Mouse (Mus musculus) heart, embryonic 12.5 days (tissue): ENCODE results near the gene Jaml. TPM values are rescaled to one million over a fixed set of nuclear protein-coding genes. Genes with fewer than 3 reads are reported as not detected.

Experiments
- ATAC-seq: fragments of 200-750 bp; cut with Nextera tagmentation; 2 replicates; pipeline ENCODE4 v1.8.0; 2017; ENCODE audit warnings: moderate TSS enrichment, moderate library complexity; ENCODE audit not compliant: insufficient number of reproducible peaks, low FRiP score
- H3K27ac ChIP-seq: fragments of 300-500 bp; sonication (generic); 2 replicates; pipeline ENCODE4 v1.5.1; 2016; ENCODE audit warnings: mild to moderate bottlenecking, moderate library complexity; ENCODE audit not compliant: poor library complexity, severe bottlenecking
- H3K27me3 ChIP-seq: fragments of 300-500 bp; sonication (generic); replicated peaks from 2 replicates; pipeline ENCODE4 v1.6.1; 2016; ENCODE audit warnings: mild to moderate bottlenecking, moderate library complexity
- H3K36me3 ChIP-seq: fragments of 300-500 bp; sonication (generic); 2 replicates; pipeline ENCODE4 v1.6.1; 2016; ENCODE audit warnings: mild to moderate bottlenecking, moderate library complexity
- H3K4me1 ChIP-seq: fragments of 300-500 bp; sonication (generic); replicated peaks from 2 replicates; pipeline ENCODE4 v1.6.1; 2016; ENCODE audit warnings: mild to moderate bottlenecking
- H3K4me2 ChIP-seq: fragments of 300-500 bp; sonication (generic); 2 replicates; pipeline ENCODE4 v1.6.1; 2016; ENCODE audit warnings: mild to moderate bottlenecking, moderate library complexity
- H3K4me3 ChIP-seq: fragments of 300-500 bp; sonication (generic); 2 replicates; pipeline ENCODE4 v1.5.1; 2016; ENCODE audit warnings: mild to moderate bottlenecking
- H3K9ac ChIP-seq: fragments of 300-500 bp; sonication (generic); 2 replicates; pipeline ENCODE4 v1.6.1; 2016; ENCODE audit warnings: mild to moderate bottlenecking, moderate library complexity
- H3K9me3 ChIP-seq: fragments of 300-500 bp; sonication (generic); replicated peaks from 2 replicates; pipeline ENCODE4 v1.6.1; 2016; ENCODE audit warnings: mild to moderate bottlenecking, moderate library complexity
- WGBS: fragments of 180-500 bp; shearing (Covaris S2); methylation state at CpG from one replicate; pipeline ENCODE4 v1.1.7; 2016; 5-methylcytosine and 5-hydroxymethylcytosine counted together
- polyA plus RNA-seq: library from polyadenylated mRNA; unstranded; fragments of >200 nt; fragmentation: Nextera tagmentation; extraction: Ambion mirVana; gene quantifications from 2 replicates; pipeline ENCODE4 v1.2.1, GENCODE M21; 2016

Gene Jaml
- polyA plus RNA-seq, 1 experiment from 2014 or later, result 0.51 TPM

DNA sequence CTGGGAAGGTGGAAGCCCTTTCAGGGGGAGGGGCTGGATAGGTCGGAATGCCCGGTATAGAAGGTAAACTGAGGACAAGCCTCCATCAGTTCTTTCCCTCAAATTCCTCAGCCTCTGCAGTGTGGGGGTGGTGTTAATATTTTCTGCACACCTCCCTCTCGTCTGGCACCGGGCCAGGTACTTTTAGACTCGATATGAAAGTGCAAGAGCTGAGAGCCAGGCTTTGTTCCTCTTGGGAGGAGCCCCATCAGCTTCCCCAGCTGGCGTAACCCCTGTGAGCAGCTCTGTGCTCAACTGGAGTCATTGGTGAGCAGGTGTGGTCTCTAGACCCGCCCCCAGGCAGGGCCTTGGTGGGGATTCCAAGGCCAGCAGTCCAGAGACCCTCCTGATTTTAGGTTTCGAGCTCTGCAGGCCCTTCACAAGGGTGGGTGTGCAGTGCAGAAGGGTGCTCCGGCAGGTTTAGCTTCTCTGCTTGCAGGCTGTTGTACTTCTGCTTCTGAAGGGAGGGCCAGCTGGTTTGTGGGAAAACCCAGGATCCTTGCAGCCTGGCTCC lies 43.3 kb downstream of the Jaml start:
- no peak overlapping the region for H3K27ac ChIP-seq
- peak overlapping the region; percentile 28; the same call in 1 of the 2 replicates for H3K9ac ChIP-seq
- H3K36me3 ChIP-seq, result no peaks in the 10 kb centered on the region
- H3K27me3 ChIP-seq, result peaks cover 23% of the 10 kb centered on the region
- peak; percentile 30 for ATAC-seq
- H3K4me1 ChIP-seq, result peaks cover 13% of the 10 kb centered on the region
- peak overlapping the region; percentile 67 for H3K4me2 ChIP-seq
- 23% methylated on average over 9 of the region's 9 CpGs for WGBS
- H3K4me3 ChIP-seq, result peak overlapping the region; percentile 33
- H3K9me3 ChIP-seq, result no peaks in the 10 kb centered on the region

DNA sequence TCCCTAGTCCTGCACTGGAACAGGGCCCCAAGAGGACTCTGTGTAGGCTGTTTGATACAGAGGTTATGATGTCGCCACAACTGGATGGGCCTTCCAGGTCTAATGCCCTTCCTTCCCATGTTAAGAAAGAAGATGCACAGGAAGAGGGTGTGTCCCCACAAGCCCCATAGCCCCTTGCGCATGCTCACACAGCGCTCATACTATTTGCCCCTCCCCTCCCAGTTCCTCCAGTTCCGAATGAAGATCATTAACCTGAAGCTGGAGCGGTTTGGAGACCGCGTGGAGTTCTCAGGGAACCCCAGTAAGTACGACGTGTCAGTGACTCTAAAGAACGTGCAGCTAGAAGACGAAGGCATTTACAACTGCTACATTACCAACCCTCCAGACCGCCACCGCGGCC lies 46.2 kb downstream of the Jaml start:
- H3K9me3 ChIP-seq, result no peaks in the 10 kb centered on the region
- H3K36me3 ChIP-seq, result no peaks in the 10 kb centered on the region
- WGBS, result 84% methylated on average over 14 of the region's 14 CpGs
- ATAC-seq, result no peak
- H3K27ac ChIP-seq, result no peak overlapping the region
- H3K27me3 ChIP-seq, result peaks cover 30% of the 10 kb centered on the region
- no peak overlapping the region for H3K4me2 ChIP-seq
- no peak overlapping the region for H3K4me3 ChIP-seq
- H3K4me1 ChIP-seq, result peaks cover 9% of the 10 kb centered on the region
- H3K9ac ChIP-seq, result no peak overlapping the region

GRCm38 (mm10) chr9:45126941-45127340 lies 48.0 kb downstream of the Jaml start:
- Histone ChIP-seq H3K27ac (no peak overlapping the region), H3K4me1 (peaks cover 8% of the 10 kb centered on the region), H3K4me3 (no peak overlapping the region), H3K36me3 (no peaks in the 10 kb centered on the region), H3K9me3 (no peaks in the 10 kb centered on the region), H3K9ac (no peak overlapping the region), H3K4me2 (no peak overlapping the region), H3K27me3 (peaks cover 33% of the 10 kb centered on the region)
- 43% methylated on average over 7 of the region's 7 CpGs for WGBS
- ATAC-seq, result no peak

DNA sequence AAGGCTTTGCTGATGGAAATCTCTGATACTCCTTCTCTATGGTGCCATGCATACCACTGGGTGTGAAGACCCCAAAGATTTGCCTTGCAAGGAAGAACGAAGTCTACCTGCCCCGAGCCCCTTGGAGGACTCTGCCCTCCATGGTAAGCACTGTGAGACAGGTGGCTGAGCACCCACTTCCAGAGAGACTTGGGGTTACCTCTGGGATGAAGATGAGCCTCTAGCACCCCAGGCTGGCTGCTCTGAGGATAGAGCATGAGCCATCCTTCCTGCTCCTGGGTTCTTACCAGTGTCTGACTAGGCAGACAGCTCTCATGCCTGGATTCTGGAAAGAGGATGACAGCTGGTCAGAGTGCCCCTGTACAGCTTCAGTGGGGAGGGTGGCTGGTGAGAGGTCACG lies 51.1 kb downstream of the Jaml start:
- Histone ChIP-seq H3K4me1 (no peaks in the 10 kb centered on the region), H3K27me3 (peaks cover 45% of the 10 kb centered on the region), H3K4me2 (no peak overlapping the region), H3K36me3 (no peaks in the 10 kb centered on the region), H3K9ac (no peak overlapping the region), H3K4me3 (no peak overlapping the region), H3K9me3 (no peaks in the 10 kb centered on the region), H3K27ac (no peak overlapping the region)
- WGBS, result 70% methylated on average over 3 of the region's 3 CpGs
- no peak for ATAC-seq

DNA sequence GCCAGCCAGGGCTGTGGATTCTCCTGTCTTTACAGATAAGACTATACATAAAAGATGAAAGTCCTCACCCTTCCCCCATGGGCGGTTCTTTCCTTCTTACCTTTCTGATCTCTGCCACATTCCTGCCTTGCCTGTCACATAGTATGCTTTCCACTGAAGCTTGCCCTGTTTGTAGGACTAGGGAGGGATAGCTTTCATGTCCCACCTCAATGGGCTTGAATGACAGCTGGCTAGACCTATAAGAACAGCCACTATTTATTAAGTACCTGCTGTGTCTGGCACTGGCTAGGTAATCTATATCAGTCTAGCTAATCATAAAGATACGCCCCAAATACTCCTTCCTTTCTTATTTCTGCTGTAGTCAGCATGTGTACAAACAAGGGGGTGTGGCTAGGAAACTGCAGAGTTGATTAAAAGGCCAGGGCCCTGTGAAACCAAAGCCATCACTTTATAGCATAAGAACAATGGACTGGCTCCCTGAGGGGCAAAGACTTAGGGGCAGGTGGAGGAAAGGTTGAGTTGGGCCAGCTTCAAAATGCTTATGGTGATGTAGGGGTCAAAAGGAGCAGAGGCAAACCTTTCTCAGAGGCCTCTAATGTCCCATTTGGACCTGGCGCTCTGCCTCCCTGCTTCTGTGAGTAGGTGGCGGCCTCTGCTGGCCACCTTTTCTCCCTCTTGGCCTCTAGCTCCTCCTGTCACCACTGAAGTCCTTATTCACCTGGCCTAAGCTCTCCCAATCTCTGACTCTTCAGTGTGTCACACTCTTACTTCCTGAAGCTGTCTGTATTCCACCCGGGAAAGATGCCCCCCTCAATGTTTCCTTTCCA lies 54.7 kb downstream of the Jaml start:
- Histone ChIP-seq H3K4me3 (no peak overlapping the region), H3K27me3 (peaks cover 60% of the 10 kb centered on the region), H3K27ac (no peak overlapping the region), H3K4me2 (no peak overlapping the region), H3K4me1 (peaks cover 31% of the 10 kb centered on the region), H3K9ac (no peak overlapping the region), H3K36me3 (no peaks in the 10 kb centered on the region), H3K9me3 (no peaks in the 10 kb centered on the region)
- WGBS, result 25% methylated on average over 5 of the region's 5 CpGs
- ATAC-seq, result no peak

GRCm38 (mm10) chr9:45136442-45137169 lies 57.6 kb downstream of the Jaml start:
- Histone ChIP-seq H3K27ac (peak overlapping the region; percentile 61; the same call in 1 of the 2 replicates), H3K4me3 (no peak overlapping the region), H3K36me3 (no peaks in the 10 kb centered on the region), H3K4me2 (peak overlapping the region; percentile 23; the same call in 1 of the 2 replicates), H3K9me3 (no peaks in the 10 kb centered on the region), H3K4me1 (peaks cover 46% of the 10 kb centered on the region), H3K9ac (0 out of 2 replicates have a peak overlapping the region, but pooled peaks have one; percentile 2), H3K27me3 (peaks cover 70% of the 10 kb centered on the region)
- ATAC-seq, result peak; percentile 26; the same call in 1 of the 2 replicates
- 11% methylated on average over 7 of the region's 7 CpGs for WGBS

- under 1% methylated on average over 71 of the region's 76 CpGs for WGBS
- peak; percentile 29; the same call in 1 of the 2 replicates for ATAC-seq
- Histone ChIP-seq H3K4me1 (peaks cover 47% of the 10 kb centered on the region), H3K4me3 (peak within 1 kb of the TSS; percentile 54), H3K36me3 (no peaks in the 10 kb centered on the region), H3K4me2 (peak within 1 kb of the TSS; percentile 80), H3K9me3 (no peaks in the 10 kb centered on the region), H3K27me3 (peaks cover 78% of the 10 kb centered on the region), H3K27ac (0 out of 2 replicates have a peak within 1 kb of the TSS, but pooled peaks have one; percentile 61), H3K9ac (peak within 1 kb of the TSS; percentile 58)
Observed at GRCm38 (mm10) chr9:45138191-45139032, 59.4 kb downstream of the Jaml start, which contains the start of gene Scn4b. Gene Scn4b (plus strand): TSS chr9:45138395.

- H3K27ac ChIP-seq, result no peak overlapping the region
- H3K9ac ChIP-seq, result peak overlapping the region; percentile 58
- no peak for ATAC-seq
Observed at GRCm38 (mm10) chr9:45139082-45139481, 60.1 kb downstream of the Jaml start.

GRCm38 (mm10) chr9:45140945-45141344 lies 62.0 kb downstream of the Jaml start:
- 65% methylated on average over 7 of the region's 7 CpGs for WGBS
- H3K9me3 ChIP-seq, result no peaks in the 10 kb centered on the region

More at GRCm38 (mm10) chr9:45139082-45139481, 60.1 kb downstream of the Jaml start:
- peaks cover 47% of the 10 kb centered on the region for H3K4me1 ChIP-seq
- peak overlapping the region; percentile 80 for H3K4me2 ChIP-seq
- H3K9me3 ChIP-seq, result no peaks in the 10 kb centered on the region
- peak overlapping the region; percentile 54 for H3K4me3 ChIP-seq
- peaks cover 84% of the 10 kb centered on the region for H3K27me3 ChIP-seq
- WGBS, result 3% methylated on average over 7 of the region's 7 CpGs
- no peaks in the 10 kb centered on the region for H3K36me3 ChIP-seq

DNA sequence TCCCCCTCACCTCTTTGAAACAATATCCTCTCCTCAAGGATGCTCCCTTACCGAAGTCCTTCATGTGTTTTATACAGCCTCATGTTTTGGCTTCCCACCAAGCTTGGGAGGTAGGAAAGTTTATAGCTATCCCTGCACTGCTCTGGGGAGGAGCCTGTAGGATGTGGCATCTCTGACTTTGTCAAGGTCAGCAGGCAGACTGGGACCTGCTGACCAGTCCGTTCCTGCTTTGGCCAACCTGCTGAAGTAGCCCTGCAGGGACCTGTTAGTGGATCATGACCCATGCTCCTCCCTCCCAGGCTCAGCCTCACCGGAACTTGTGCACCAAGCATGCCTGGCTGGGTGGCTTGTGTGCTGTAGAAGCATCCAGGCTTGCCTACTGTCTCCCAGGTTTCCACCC lies 63.7 kb downstream of the Jaml start:
- WGBS, result 53% methylated on average over 3 of the region's 3 CpGs
- no peak for ATAC-seq
- Histone ChIP-seq H3K27ac (no peak overlapping the region), H3K9ac (no peak overlapping the region), H3K27me3 (peaks cover 93% of the 10 kb centered on the region), H3K9me3 (no peaks in the 10 kb centered on the region), H3K4me2 (no peak overlapping the region), H3K4me1 (peaks cover 26% of the 10 kb centered on the region), H3K36me3 (no peaks in the 10 kb centered on the region), H3K4me3 (no peak overlapping the region)

More at GRCm38 (mm10) chr9:45140945-45141344, 62.0 kb downstream of the Jaml start:
- peaks cover 84% of the 10 kb centered on the region for H3K27me3 ChIP-seq
- no peak for ATAC-seq
- H3K4me1 ChIP-seq, result peaks cover 43% of the 10 kb centered on the region
- H3K4me2 ChIP-seq, result no peak overlapping the region
- H3K27ac ChIP-seq, result no peak overlapping the region
- H3K4me3 ChIP-seq, result no peak overlapping the region
- no peaks in the 10 kb centered on the region for H3K36me3 ChIP-seq
- no peak overlapping the region for H3K9ac ChIP-seq
